9 mouse cellular contexts compared by ENCODE assay signal in the genomic region with DNA sequence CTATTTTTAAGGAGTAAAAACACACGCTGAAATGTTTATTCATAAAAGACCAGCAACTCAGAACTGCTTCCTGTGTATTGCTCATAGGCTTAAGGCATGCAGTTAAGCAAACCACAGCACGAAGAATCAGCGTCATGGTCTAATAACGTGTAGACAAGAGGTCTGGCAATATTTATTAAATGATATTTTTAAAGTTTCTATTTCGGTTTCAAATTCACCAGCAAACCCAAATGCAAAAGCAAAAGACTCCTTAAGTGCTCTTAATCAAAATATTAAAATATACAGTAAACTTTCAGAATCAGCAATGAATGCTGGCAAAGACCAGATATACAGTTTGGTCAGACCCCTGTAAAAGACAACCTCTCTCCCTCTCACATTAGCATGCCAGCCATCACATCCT. TPM values are rescaled to one million over a fixed set of nuclear protein-coding genes. Genes with fewer than 3 reads are reported as not detected.
DNase-seq lines count a peak whose midpoint lies in the region; ATAC-seq and TF ChIP-seq lines count a peak whose summit lies in the region.
"Had no signal": no experiment of that assay in that cellular context is flagged by ENCODE, and none has a peak within 500 bp of the region (broad histone marks: within the 10 kb centered on the region; RNA-seq: fewer than 3 reads in every experiment).

No protein-coding gene starts in this region.

- H3K27ac ChIP-seq in embryonic facial prominence, embryonic 15.5 days (replicated peaks), result no peak overlapping the region
- no peak overlapping the region for H3K27ac ChIP-seq in limb, embryonic 11.5 days (replicated peaks; ENCODE audit: low read depth, low read length)

- H3K4me2 ChIP-seq in embryonic facial prominence, embryonic 15.5 days (replicated peaks), result peak overlapping the region; percentile 54
- peak overlapping the region; percentile 54 for H3K4me2 ChIP-seq in limb, embryonic 11.5 days (ENCODE audit: low read depth, severe bottlenecking)

- H3K4me1 ChIP-seq in lung, adult 2 months (ENCODE audit: control insufficient read depth, insufficient read depth, low read length), result peaks cover 9% of the 10 kb centered on the region
- peaks cover 6% of the 10 kb centered on the region; the same call in 1 of the 2 replicates for H3K4me1 ChIP-seq in embryonic facial prominence, embryonic 15.5 days
- H3K4me1 ChIP-seq in limb, embryonic 11.5 days (ENCODE audit: control insufficient read depth, insufficient read depth, low read length), result no peaks in the 10 kb centered on the region

- DNase-seq in lung, adult 2 months, result no peak
- no peak for DNase-seq in lung, postnatal 14 days
- DNase-seq in limb, embryonic 11.5 days (ENCODE audit: low spot score), result no peak
- peak; percentile 8 for DNase-seq in splenic B cell, adult 2 months (ENCODE audit: low read depth, low spot score)
- no peak for DNase-seq in spleen, postnatal 36 days (ENCODE audit: low spot score in 2 of 2)
- DNase-seq in urinary bladder, postnatal 14 days (ENCODE audit: low spot score), result no peak
- DNase-seq in MN1 (ENCODE audit: low spot score), result no peak
- DNase-seq: adrenal gland, postnatal 10 days had no signal

- H3K27me3 ChIP-seq in embryonic facial prominence, embryonic 15.5 days, result no peaks in the 10 kb centered on the region
- no peaks in the 10 kb centered on the region for H3K27me3 ChIP-seq in limb, embryonic 11.5 days (ENCODE audit: control insufficient read depth, insufficient read depth, low read length)
- no peaks in the 10 kb centered on the region for H3K27me3 ChIP-seq in splenic B cell, adult 2 months (ENCODE audit: control insufficient read depth, insufficient read depth, low read length, poor library complexity, severe bottlenecking)

- no peak for ATAC-seq in embryonic facial prominence, embryonic 15.5 days (ENCODE audit: insufficient number of reproducible peaks, low FRiP score, low TSS enrichment, low read depth)
- no peak for ATAC-seq in limb, embryonic 11.5 days (ENCODE audit: insufficient number of reproducible peaks, low FRiP score, low TSS enrichment, low read depth)

- H3K36me3 ChIP-seq in embryonic facial prominence, embryonic 15.5 days, result no peaks in the 10 kb centered on the region
- H3K36me3 ChIP-seq in limb, embryonic 11.5 days (ENCODE audit: control insufficient read depth, insufficient read depth, low read length), result no peaks in the 10 kb centered on the region
- H3K36me3 ChIP-seq in splenic B cell, adult 2 months (ENCODE audit: control insufficient read depth, insufficient read depth, low read length, poor library complexity, severe bottlenecking), result no peaks in the 10 kb centered on the region

- TF ChIP-seq CTCF in lung, adult 2 months (IDR thresholded peaks at IDR 0.05; ENCODE audit: insufficient read depth, low read length), result no peak

- H3K9ac ChIP-seq in embryonic facial prominence, embryonic 15.5 days, result no peak overlapping the region
- H3K9ac ChIP-seq in limb, embryonic 11.5 days (ENCODE audit: low read length), result no peak overlapping the region

- no peak for TF ChIP-seq POLR2A in lung, adult 2 months (IDR thresholded peaks at IDR 0.05; ENCODE audit: borderline replicate concordance, extremely low read depth, low read depth, low read length)

- WGBS in lung, adult 2 months, result 12% methylated on average over 5 of the region's 5 CpGs
- 28% methylated on average over 5 of the region's 5 CpGs for WGBS in embryonic facial prominence, embryonic 15.5 days
- WGBS in limb, embryonic 11.5 days, result 81% methylated on average over 5 of the region's 5 CpGs

- H3K4me3 ChIP-seq in lung, adult 2 months (replicated peaks; ENCODE audit: extremely low read depth, low read depth, low read length), result peak overlapping the region; percentile 70
- peak overlapping the region; percentile 63 for H3K4me3 ChIP-seq in embryonic facial prominence, embryonic 15.5 days (replicated peaks)
- peak overlapping the region; percentile 55 for H3K4me3 ChIP-seq in limb, embryonic 11.5 days (ENCODE audit: low read depth, low read length)

- H3K9me3 ChIP-seq in embryonic facial prominence, embryonic 15.5 days (replicated peaks), result no peaks in the 10 kb centered on the region
- no peaks in the 10 kb centered on the region for H3K9me3 ChIP-seq in limb, embryonic 11.5 days (ENCODE audit: control insufficient read depth, low read length)

RNA-seq across cellular contexts. Expression of a gene that starts 1.0 kb away (rescaled TPM):
- polyA plus RNA-seq in lung, adult 2 months (2012; rRNA removed), result 34.9 and 52.8 TPM in 2 replicates
- polyA plus RNA-seq in embryonic facial prominence, embryonic 15.5 days (2015; fragmentation: Nextera tagmentation; extraction: Ambion mirVana), result 75.1 and 77.0 TPM in 2 replicates
- 42.3 and 42.4 TPM in 2 replicates for polyA plus RNA-seq in limb, embryonic 11.5 days (2014; fragmentation: Nextera tagmentation; extraction: Ambion mirVana)
